Comparison of ENCODE assay signal across 8 mouse cellular contexts in genomic region chr9:51777180-51777579, GRCm38 (mm10). TPM values are rescaled to one million over a fixed set of nuclear protein-coding genes. Genes with fewer than 3 reads are reported as not detected.
DNase-seq lines count a peak whose midpoint lies in the region; ATAC-seq and TF ChIP-seq lines count a peak whose summit lies in the region.
"Had no signal": no experiment of that assay in that cellular context is flagged by ENCODE, and none has a peak within 500 bp of the region (broad histone marks: within the 10 kb centered on the region; RNA-seq: fewer than 3 reads in every experiment).

No protein-coding gene starts in this region.

- WGBS in kidney, postnatal 0 days, result 8% methylated on average over 1 of the region's 1 CpGs

- peak; percentile 79 for TF ChIP-seq CTCF in kidney, postnatal 0 days (IDR thresholded peaks at IDR 0.05; ENCODE audit: low read depth)
- peak; percentile 19 to 72; a peak in 3 of 4 replicates for TF ChIP-seq CTCF in CH12.LX (conservative IDR thresholded peaks at IDR 0.05 in 1 of 2, IDR thresholded peaks at IDR 0.05 in 1 of 2; ENCODE audit: low read depth in 2 of 2, low read length in 2 of 2)

- TF ChIP-seq RAD21 in CH12.LX (IDR thresholded peaks at IDR 0.05; ENCODE audit: low read depth, low read length), result peak; percentile 68

- in situ Hi-C loops in CH12.LX (cut with MboI; ENCODE audit: low pct_ligation_motif_present, low pct_unique_long_range_greater_than_20kb, low sequenced_read_pairs), result loop anchor here (25.0 kb wide), 1 partner anchor 135 kb away; no protein-coding TSS in a partner anchor

- no peak overlapping the region for H3K27ac ChIP-seq in kidney, postnatal 0 days
- H3K27ac ChIP-seq in CH12.LX (ENCODE audit: insufficient read depth, low read depth), result no peak overlapping the region
- H3K27ac ChIP-seq: heart, embryonic 15.5 days had no signal

- H3K9me3 ChIP-seq in kidney, postnatal 0 days (replicated peaks; ENCODE audit: low read length), result no peaks in the 10 kb centered on the region
- H3K9me3 ChIP-seq in CH12.LX (replicated peaks; ENCODE audit: low read length), result no peaks in the 10 kb centered on the region
- H3K9me3 ChIP-seq: heart, embryonic 15.5 days had no signal

- H3K4me1 ChIP-seq in kidney, postnatal 0 days (replicated peaks; ENCODE audit: insufficient read depth, low read length), result no peaks in the 10 kb centered on the region
- H3K4me1 ChIP-seq in CH12.LX (ENCODE audit: control insufficient read depth in 1 of 2, insufficient read depth in 2 of 2), result peaks cover 0 to 13% of the 10 kb centered on the region in 2 experiments; a peak in 2 of 4 replicates
- H3K4me1 ChIP-seq: heart, embryonic 15.5 days had no signal

- peak; percentile 42 for DNase-seq in kidney, postnatal 0 days (ENCODE audit: low spot score)
- DNase-seq in kidney, adult 8-10 months, result no peak
- peak; percentile 71 for DNase-seq in CH12.LX (ENCODE audit: extremely low read depth)
- peak; percentile 45 for DNase-seq in adipocyte (ENCODE audit: low spot score)
- no peak for DNase-seq in cerebellum, postnatal 36 days
- no peak for DNase-seq in ovary, postnatal 36 days (ENCODE audit: low spot score)

- no peaks in the 10 kb centered on the region for H3K27me3 ChIP-seq in kidney, postnatal 0 days (ENCODE audit: insufficient read depth, low read length)
- H3K27me3 ChIP-seq in CH12.LX (replicated peaks), result no peaks in the 10 kb centered on the region
- H3K27me3 ChIP-seq: heart, embryonic 15.5 days had no signal

- H3K4me2 ChIP-seq in kidney, postnatal 0 days (ENCODE audit: low read length), result no peak overlapping the region
- H3K4me2 ChIP-seq in CH12.LX (ENCODE audit: insufficient read depth, low read depth, poor library complexity, severe bottlenecking), result no peak overlapping the region; the same call in 1 of the 2 replicates
- H3K4me2 ChIP-seq: heart, embryonic 15.5 days had no signal

- H3K9ac ChIP-seq in kidney, postnatal 0 days (ENCODE audit: low read depth, low read length), result no peak overlapping the region
- H3K9ac ChIP-seq in CH12.LX (ENCODE audit: insufficient read depth, low read depth), result no peak overlapping the region
- H3K9ac ChIP-seq: heart, embryonic 15.5 days had no signal

- ATAC-seq in kidney, postnatal 0 days (replicated peaks; ENCODE audit: low FRiP score, low read depth), result no peak
- peak; percentile 66 for ATAC-seq in megakaryocyte progenitor cell, adult 5-6 weeks (replicated peaks; ENCODE audit: poor library complexity)

- no peaks in the 10 kb centered on the region for H3K79me2 ChIP-seq in CH12.LX (replicated peaks; ENCODE audit: control insufficient read depth, extremely low read depth, insufficient read depth, poor library complexity, severe bottlenecking)

- dilution Hi-C loops in CH12.LX (cut with MboI; ENCODE audit: extremely low pct_ligation_motif_present, extremely low pct_unique_long_range_greater_than_20kb, low sequenced_read_pairs), result no loop called here

- no peak overlapping the region for H3K4me3 ChIP-seq in kidney, postnatal 0 days (replicated peaks; ENCODE audit: low read depth, low read length)
- no peak overlapping the region for H3K4me3 ChIP-seq in CH12.LX (replicated peaks in 1 of 3; ENCODE audit: low read depth in 2 of 3, low read length in 2 of 3, poor library complexity in 1 of 3)
- H3K4me3 ChIP-seq: heart, embryonic 15.5 days had no signal

- no peak for TF ChIP-seq POLR2A in CH12.LX (IDR thresholded peaks at IDR 0.05; ENCODE audit: low read depth, low read length)

- no peak for TF ChIP-seq EP300 in CH12.LX (IDR thresholded peaks at IDR 0.05; ENCODE audit: low read length)

- H3K36me3 ChIP-seq in kidney, postnatal 0 days (ENCODE audit: insufficient read depth, low read length), result no peaks in the 10 kb centered on the region
- H3K36me3 ChIP-seq in CH12.LX (replicated peaks in 1 of 2; ENCODE audit: control insufficient read depth in 1 of 2, insufficient read depth in 1 of 2, low read length in 1 of 2), result no peaks in the 10 kb centered on the region
- H3K36me3 ChIP-seq: heart, embryonic 15.5 days had no signal

TF ChIP-seq in CH12.LX, 34 proteins besides CTCF, POLR2A, EP300 and RAD21:
- TF ChIP-seq ZC3H11A (IDR thresholded peaks at IDR 0.05; ENCODE audit: low read depth, low read length), result peak; percentile 17; the same call in 1 of the 2 replicates
- no peak for TF ChIP-seq BHLHE40 (IDR thresholded peaks at IDR 0.05; ENCODE audit: low read depth, low read length)
- peak; percentile 84 for TF ChIP-seq SMC3 (IDR thresholded peaks at IDR 0.05; ENCODE audit: low read depth, low read length)
- no peak for TF ChIP-seq JUN (IDR thresholded peaks at IDR 0.05; ENCODE audit: insufficient read depth, low read depth, low read length)
- TF ChIP-seq MEF2A (IDR thresholded peaks at IDR 0.05; ENCODE audit: borderline replicate concordance, low read depth, low read length), result 0 out of 2 replicates have a peak, but pooled peaks have one; percentile 23

RNA-seq across cellular contexts. Expression of gene Arhgap20, which starts 12.0 kb away (rescaled TPM):
- 1.0 and 1.2 TPM in 2 replicates for polyA plus RNA-seq in kidney, postnatal 0 days (2015; fragmentation: Nextera tagmentation; extraction: Ambion mirVana)
- 0.50 and 0.93 TPM in 2 replicates for total RNA-seq in CH12.LX (2012; rRNA removed)
- total RNA-seq in CH12.LX (2014; rRNA removed), result 0.54 and 0.65 TPM in 2 replicates
- polyA plus RNA-seq in CH12.LX (2012; ENCODE audit: insufficient read length, low read depth), result 0.60 TPM in 2 replicates
- total RNA-seq in megakaryocyte progenitor cell, adult 5-6 weeks (2015), result not detected in 2 replicates
- total RNA-seq in megakaryocyte progenitor cell, adult 5-6 weeks (2017), result not detected in 2 replicates

Comparison
In these comparisons a context has a peak if more than half of its experiments do, and no peak if none do; other contexts are left out.
1. DNase-seq: peak in kidney, postnatal 0 days (single experiment), CH12.LX (single experiment) and adipocyte (single experiment); none in kidney, adult 8-10 months (0 of 2), cerebellum, postnatal 36 days (0 of 2) and ovary, postnatal 36 days (single experiment).